Mouse (Mus musculus): ENCODE measurements at regions not wholly inside any gene's neighbourhood (a gene's known extent, or its start where the extent isn't known, plus 50 kb on each side); places are given as distances from the start of the nearest gene placed in this dataset.

- no peak for DNase-seq
Measured at GRCm38 (mm10) chr6:94900862-94901261, 200.9 kb upstream of the Lrig1 start.

- DNase-seq: no peak
Measured at GRCm38 (mm10) chr6:94898881-94899280, 198.9 kb upstream of the Lrig1 start.

- no peak for DNase-seq
Measured at GRCm38 (mm10) chr6:94890165-94890564, 190.2 kb upstream of the Lrig1 start.

- DNase-seq: no peak
Measured at GRCm38 (mm10) chr6:94889271-94889670, 189.3 kb upstream of the Lrig1 start.

GRCm38 (mm10) chr6:94881139-94881538 lies 181.2 kb upstream of the Lrig1 start:
- no peak for DNase-seq

GRCm38 (mm10) chr6:94875841-94876240 lies 175.9 kb upstream of the Lrig1 start:
- DNase-seq: no peak

- DNase-seq: no peak
Measured at GRCm38 (mm10) chr6:94875065-94875464, 175.1 kb upstream of the Lrig1 start.

GRCm38 (mm10) chr6:94874415-94874814 lies 174.5 kb upstream of the Lrig1 start:
- DNase-seq: no peak

- peak; percentile 46 for DNase-seq
Measured at GRCm38 (mm10) chr6:94867952-94868351, 168.0 kb upstream of the Lrig1 start.

- DNase-seq: no peak
Measured at GRCm38 (mm10) chr6:94865498-94865897, 165.5 kb upstream of the Lrig1 start.

GRCm38 (mm10) chr6:94858121-94858621 lies 158.2 kb upstream of the Lrig1 start:
- no peak for DNase-seq

GRCm38 (mm10) chr6:94850121-94850520 lies 150.2 kb upstream of the Lrig1 start:
- no peak for DNase-seq

GRCm38 (mm10) chr6:94849533-94849932 lies 149.6 kb upstream of the Lrig1 start:
- no peak for DNase-seq

GRCm38 (mm10) chr6:94848437-94848836 lies 148.5 kb upstream of the Lrig1 start:
- DNase-seq: no peak

GRCm38 (mm10) chr6:94845821-94846220 lies 145.9 kb upstream of the Lrig1 start:
- no peak for DNase-seq

GRCm38 (mm10) chr6:94842856-94843255 lies 142.9 kb upstream of the Lrig1 start:
- DNase-seq: no peak

- DNase-seq: no peak
Measured at GRCm38 (mm10) chr6:94841881-94842280, 141.9 kb upstream of the Lrig1 start.

GRCm38 (mm10) chr6:94835742-94836141 lies 135.8 kb upstream of the Lrig1 start:
- DNase-seq: no peak

GRCm38 (mm10) chr6:94834551-94834950 lies 134.6 kb upstream of the Lrig1 start:
- DNase-seq: no peak

GRCm38 (mm10) chr6:94830801-94831200 lies 130.8 kb upstream of the Lrig1 start:
- no peak for DNase-seq

- DNase-seq: no peak
Measured at GRCm38 (mm10) chr6:94829246-94829645, 129.3 kb upstream of the Lrig1 start.

- no peak for DNase-seq
Measured at GRCm38 (mm10) chr6:94826656-94827055, 126.7 kb upstream of the Lrig1 start.

- no peak for DNase-seq
Measured at GRCm38 (mm10) chr6:94818220-94818619, 118.3 kb upstream of the Lrig1 start.

- no peak for DNase-seq
Measured at GRCm38 (mm10) chr6:94816161-94816560, 116.2 kb upstream of the Lrig1 start.

- no peak for DNase-seq
Measured at GRCm38 (mm10) chr6:94814711-94815110, 114.8 kb upstream of the Lrig1 start.

All from adrenal gland, postnatal 14 days (tissue).